Mouse (Mus musculus) thymus, postnatal 36 days (tissue): ENCODE results near the gene Trf.

Experiments used
- DNase-seq, 2 experiments: peaks; one replicate each; pipeline ENCODE4 v3.0.0; 2022; ENCODE audit warnings: mixed read lengths in 2 of 2

Trf gene

GRCm38 (mm10) chr9:103230151-103230951, at the start of gene Trf, which contains the start of gene Gm20425:
Gene Trf, minus strand, starts transcription at chr9:103230444.
Gene Gm20425, minus strand, starts transcription at chr9:103230307.
- DNase-seq: peak; percentile 17 to 27

GRCm38 (mm10) chr9:103276876-103277275, 46.6 kb upstream of the Trf start:
- no peak for DNase-seq

- DNase-seq: no peak
Observed at GRCm38 (mm10) chr9:103275676-103276075, 45.4 kb upstream of the Trf start.

- DNase-seq: no peak
Observed at GRCm38 (mm10) chr9:103274819-103275218, 44.6 kb upstream of the Trf start.

- no peak for DNase-seq
Observed at GRCm38 (mm10) chr9:103271104-103271503, 40.9 kb upstream of the Trf start.

GRCm38 (mm10) chr9:103265778-103266177, 35.5 kb upstream of the Trf start:
- DNase-seq: no peak

- no peak for DNase-seq
Observed at GRCm38 (mm10) chr9:103252906-103253305, 22.7 kb upstream of the Trf start.

GRCm38 (mm10) chr9:103248618-103249017, 18.4 kb upstream of the Trf start:
- DNase-seq: no peak

GRCm38 (mm10) chr9:103246526-103247168, 16.4 kb upstream of the Trf start:
- no peak for DNase-seq

GRCm38 (mm10) chr9:103243640-103244039, 13.4 kb upstream of the Trf start:
- DNase-seq: no peak

- DNase-seq: no peak
Observed at GRCm38 (mm10) chr9:103241206-103241605, 11.0 kb upstream of the Trf start.

- DNase-seq: no peak
Observed at GRCm38 (mm10) chr9:103239471-103239870, 9.2 kb upstream of the Trf start.

- DNase-seq: no peak
Observed at GRCm38 (mm10) chr9:103234565-103235165, 4.4 kb upstream of the Trf start.

- no peak for DNase-seq
Observed at GRCm38 (mm10) chr9:103234059-103234458, 3.8 kb upstream of the Trf start.

GRCm38 (mm10) chr9:103233006-103233395, 2.8 kb upstream of the Trf start:
- peak; percentile 64 to 77 for DNase-seq

- DNase-seq: no peak
Observed at GRCm38 (mm10) chr9:103232232-103233005, 2.2 kb upstream of the Trf start.

- DNase-seq: no peak
Observed at GRCm38 (mm10) chr9:103229037-103229867, 992 bp downstream of the Trf start.

- DNase-seq: no peak
Observed at GRCm38 (mm10) chr9:103228370-103229003, 1.8 kb downstream of the Trf start.

GRCm38 (mm10) chr9:103227760-103228159, 2.5 kb downstream of the Trf start:
- no peak for DNase-seq

- DNase-seq: no peak
Observed at GRCm38 (mm10) chr9:103226806-103227205, 3.4 kb downstream of the Trf start.

- DNase-seq: peak; percentile 38 to 46
Observed at GRCm38 (mm10) chr9:103225464-103225863, 4.8 kb downstream of the Trf start.

- DNase-seq: no peak
Observed at GRCm38 (mm10) chr9:103224721-103225120, 5.5 kb downstream of the Trf start.
